Mouse (Mus musculus): ENCODE results near the gene Fbxo22. TPM values are rescaled to one million over a fixed set of nuclear protein-coding genes. Genes with fewer than 3 reads are reported as not detected.

Fbxo22 gene
- polyA plus RNA-seq, 1 experiment from 2014 or later, result 89.1 TPM

DNA sequence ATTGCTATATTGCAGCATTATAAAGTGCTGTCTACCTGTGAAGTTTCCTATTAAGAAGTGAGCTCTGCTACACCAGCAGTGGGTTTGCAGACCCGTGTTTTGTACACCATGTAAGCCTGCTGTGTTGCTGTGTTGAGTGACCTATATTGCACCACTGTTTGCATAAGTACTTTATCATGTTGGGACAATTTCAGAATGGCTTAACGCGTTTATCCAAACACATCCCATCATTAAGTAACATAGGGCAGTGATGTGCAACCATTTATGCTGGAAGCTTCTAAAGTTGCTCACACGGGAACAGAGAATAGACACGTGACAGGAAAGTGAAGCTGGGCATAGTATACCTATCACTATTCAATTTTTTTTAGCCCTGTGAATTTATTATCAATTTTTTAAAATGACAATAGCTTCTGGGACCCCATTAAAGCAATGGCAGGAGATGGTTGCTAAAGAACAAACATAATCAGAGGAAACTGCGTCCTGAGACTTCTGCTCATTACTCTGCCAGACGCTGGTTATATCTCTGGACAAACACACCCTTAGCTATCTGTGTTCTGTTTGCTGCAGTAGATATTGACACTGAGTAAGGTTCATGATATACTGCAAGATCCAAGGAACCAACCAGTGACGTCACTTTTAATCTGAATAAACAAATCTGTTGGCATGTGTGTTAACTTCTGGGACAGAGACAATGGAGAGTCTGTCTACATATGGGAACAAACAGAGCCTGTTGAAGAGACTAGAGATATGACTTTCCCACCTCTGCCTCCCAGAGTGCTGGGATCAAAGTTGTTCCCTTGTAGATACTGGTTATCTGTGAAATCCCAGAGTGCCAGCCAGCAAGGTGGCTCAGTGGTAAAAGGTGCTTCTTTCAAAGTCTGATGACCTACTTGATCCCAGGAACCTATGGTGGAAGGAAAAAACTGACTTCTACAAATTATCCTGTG, 55.9 kb downstream of the Fbxo22 start:
- no peak overlapping the region for H3K9ac ChIP-seq
- no peaks in the 10 kb centered on the region for H3K27me3 ChIP-seq (replicated peaks)
- no peaks in the 10 kb centered on the region for H3K4me1 ChIP-seq
- no peak overlapping the region for H3K4me2 ChIP-seq
- WGBS, result 84% methylated on average over 8 of the region's 8 CpGs
- H3K9me3 ChIP-seq, result no peaks in the 10 kb centered on the region
- ATAC-seq (replicated peaks), result no peak
- H3K4me3 ChIP-seq, result no peak overlapping the region
- H3K36me3 ChIP-seq (replicated peaks), result no peaks in the 10 kb centered on the region
- H3K27ac ChIP-seq, result no peak overlapping the region

DNA sequence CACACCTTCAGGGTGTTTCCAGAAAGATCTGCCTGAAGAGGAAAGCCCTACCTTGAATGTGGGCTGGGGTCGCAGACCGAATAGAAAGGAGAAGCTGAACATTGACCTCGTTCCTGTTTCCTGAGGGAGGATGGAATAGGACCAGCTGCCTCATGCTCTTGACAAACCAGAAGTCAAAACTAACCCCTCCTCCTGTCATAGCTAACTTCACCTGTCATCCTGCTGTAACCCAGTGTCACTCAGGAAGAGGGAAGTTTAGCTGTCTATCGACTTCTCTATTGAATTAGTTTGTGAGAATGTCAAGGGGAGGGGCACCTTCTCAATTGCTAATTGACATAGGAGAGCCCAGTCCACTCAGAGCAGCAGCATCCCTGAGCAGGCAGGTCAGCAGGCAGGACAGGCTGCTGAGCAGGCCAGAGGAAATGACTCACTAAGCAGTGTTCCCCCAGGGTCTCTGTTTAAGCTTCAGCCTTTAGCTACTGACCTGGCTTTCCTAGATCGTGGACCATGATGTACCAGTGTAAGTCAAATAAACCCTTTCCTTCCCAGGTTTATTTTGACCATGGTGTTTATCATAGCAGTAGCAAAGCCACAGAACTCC, 63.3 kb downstream of the Fbxo22 start:
- Histone ChIP-seq H3K36me3 (replicated peaks) (no peaks in the 10 kb centered on the region), H3K9me3 (no peaks in the 10 kb centered on the region), H3K9ac (no peak overlapping the region), H3K27me3 (replicated peaks) (no peaks in the 10 kb centered on the region), H3K27ac (no peak overlapping the region), H3K4me2 (no peak overlapping the region), H3K4me3 (no peak overlapping the region), H3K4me1 (no peaks in the 10 kb centered on the region)
- no peak for ATAC-seq (replicated peaks)
- 59% methylated on average over 5 of the region's 5 CpGs for WGBS

DNA sequence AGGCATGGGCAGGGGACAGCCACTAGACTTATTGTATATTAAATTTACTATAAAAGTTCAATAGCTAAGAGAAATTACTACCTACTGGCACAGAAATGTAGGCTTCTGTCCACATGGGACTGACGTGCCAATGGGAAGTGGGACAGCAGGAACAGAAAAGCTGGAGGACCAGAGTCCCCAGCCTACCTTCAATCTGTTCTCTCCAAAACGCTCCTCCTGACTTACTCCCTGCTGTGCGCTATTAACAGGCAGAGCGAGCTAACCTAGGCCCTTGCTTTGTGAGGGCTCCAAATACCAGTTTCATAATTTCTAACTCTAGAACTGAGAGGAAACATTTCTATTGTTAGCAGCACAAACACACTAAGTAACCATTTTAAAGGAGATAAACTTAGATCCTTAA, 65.2 kb downstream of the Fbxo22 start:
- Histone ChIP-seq H3K9me3 (no peaks in the 10 kb centered on the region), H3K4me1 (no peaks in the 10 kb centered on the region), H3K27me3 (replicated peaks) (no peaks in the 10 kb centered on the region), H3K27ac (no peak overlapping the region), H3K9ac (no peak overlapping the region), H3K4me2 (no peak overlapping the region), H3K4me3 (no peak overlapping the region), H3K36me3 (replicated peaks) (no peaks in the 10 kb centered on the region)
- 37% methylated on average over 4 of the region's 4 CpGs for WGBS
- ATAC-seq (replicated peaks), result no peak

Other genes with a start within 250 kb of the Fbxo22 start
- 3.0 and 3.7 TPM in 2 replicates for gene Chrna5, start 228.0 kb upstream of the Fbxo22 start, polyA plus RNA-seq (2015; fragmentation: Nextera tagmentation; extraction: Ambion mirVana)
- gene Chrna3, start 182.4 kb upstream of the Fbxo22 start, polyA plus RNA-seq (2015; fragmentation: Nextera tagmentation; extraction: Ambion mirVana), result 15.1 and 16.2 TPM in 2 replicates
- 1.4 and 2.1 TPM in 2 replicates for gene Chrnb4, start 160.1 kb upstream of the Fbxo22 start, polyA plus RNA-seq (2015; fragmentation: Nextera tagmentation; extraction: Ambion mirVana)
- gene Ube2q2, start 60.1 kb upstream of the Fbxo22 start, polyA plus RNA-seq (2015; fragmentation: Nextera tagmentation; extraction: Ambion mirVana), result 39.3 and 40.3 TPM in 2 replicates
- 1.1 and 1.6 TPM in 2 replicates for gene Nrg4, start 117.9 kb downstream of the Fbxo22 start, polyA plus RNA-seq (2015; fragmentation: Nextera tagmentation; extraction: Ambion mirVana)
- gene Tmem266, start 118.0 kb downstream of the Fbxo22 start, polyA plus RNA-seq (2015; fragmentation: Nextera tagmentation; extraction: Ambion mirVana), result 5.8 and 6.2 TPM in 2 replicates

Measured in midbrain, embryonic 15.5 days (tissue).